Mouse (Mus musculus): ENCODE data around the gene Nckap5.
"Not testable (repeated sequence)": the region's sequence is repeated elsewhere in the genome, so short reads cannot be mapped to it uniquely, and the experiment has no call there.

Nckap5 gene

GRCm38 (mm10) chr1:126830031-126830927, at the start of gene Nckap5:
Nckap5 (minus strand) TSS chr1:126830799.
- DNase-seq: peak; percentile 82

- DNase-seq: no peak
Measured at GRCm38 (mm10) chr1:126877495-126877894, 46.9 kb upstream of the Nckap5 start.

DNA sequence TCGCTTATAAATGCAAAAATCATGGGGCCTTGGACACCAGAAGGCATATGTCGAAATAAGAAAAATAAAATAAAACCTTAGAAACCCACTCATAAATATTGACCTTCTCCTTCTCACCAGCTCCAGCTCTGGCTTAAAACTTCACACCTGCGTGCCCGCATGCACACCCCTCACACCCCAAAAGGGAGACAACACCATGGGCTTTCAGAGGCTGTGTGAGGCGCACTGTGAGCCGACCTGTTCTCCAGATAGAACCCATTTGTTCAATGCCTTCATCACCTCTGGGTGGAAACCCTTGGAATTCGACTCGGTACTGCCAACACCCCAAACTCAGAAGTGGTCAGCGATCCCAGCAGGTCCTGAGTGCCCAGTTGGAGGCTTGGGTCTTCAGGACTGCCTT, 37.8 kb upstream of the Nckap5 start:
- DNase-seq: no peak

DNA sequence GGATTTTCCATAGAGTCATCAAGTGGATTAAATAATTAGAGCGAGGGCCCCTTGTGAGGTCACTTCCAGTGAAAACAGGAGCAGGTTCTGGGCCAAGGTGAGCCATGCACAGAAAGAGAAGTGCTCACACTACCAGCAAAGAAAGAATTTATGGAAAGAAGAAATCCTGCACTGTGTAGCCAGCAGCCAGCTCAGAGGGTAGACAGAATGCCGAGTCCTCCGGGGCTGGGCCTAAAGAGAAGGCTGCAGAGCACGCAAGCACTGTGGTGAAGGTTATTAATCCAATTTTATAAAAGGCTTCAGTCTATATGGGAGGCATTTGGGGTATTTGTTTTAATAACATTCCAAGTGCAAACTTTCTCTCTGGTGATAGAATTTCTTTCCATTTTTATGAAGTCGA, 37.3 kb upstream of the Nckap5 start:
- no peak for DNase-seq

DNA sequence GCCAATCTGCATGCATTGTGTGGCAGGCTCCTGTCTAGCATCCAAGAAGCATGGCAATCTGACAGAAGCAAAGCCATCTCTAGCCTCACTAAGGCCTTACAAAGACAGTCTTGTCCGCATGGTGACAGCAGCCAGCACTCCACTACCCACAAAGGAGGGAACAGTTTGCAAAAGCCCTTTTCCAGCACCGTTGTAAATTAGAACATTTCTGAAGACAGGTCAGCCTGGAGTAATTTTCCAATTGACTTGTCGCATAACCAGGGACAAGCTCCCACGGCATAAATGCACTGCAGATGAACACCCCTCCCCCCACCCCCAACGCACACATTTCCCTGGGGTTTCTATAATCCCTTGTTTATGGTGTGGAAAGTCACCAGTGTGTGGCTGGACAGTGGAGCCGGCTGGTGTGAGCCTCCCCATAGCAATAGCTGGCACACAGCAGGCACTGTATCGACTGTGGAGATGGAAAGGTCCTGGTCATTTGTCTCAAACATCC, 35.0 kb upstream of the Nckap5 start:
- no peak for DNase-seq

GRCm38 (mm10) chr1:126861816-126862215, 31.2 kb upstream of the Nckap5 start:
- no peak for DNase-seq

- no peak for DNase-seq
Measured at GRCm38 (mm10) chr1:126860537-126860936, 29.9 kb upstream of the Nckap5 start.

GRCm38 (mm10) chr1:126849481-126849880, 18.9 kb upstream of the Nckap5 start:
- DNase-seq: no peak

DNA sequence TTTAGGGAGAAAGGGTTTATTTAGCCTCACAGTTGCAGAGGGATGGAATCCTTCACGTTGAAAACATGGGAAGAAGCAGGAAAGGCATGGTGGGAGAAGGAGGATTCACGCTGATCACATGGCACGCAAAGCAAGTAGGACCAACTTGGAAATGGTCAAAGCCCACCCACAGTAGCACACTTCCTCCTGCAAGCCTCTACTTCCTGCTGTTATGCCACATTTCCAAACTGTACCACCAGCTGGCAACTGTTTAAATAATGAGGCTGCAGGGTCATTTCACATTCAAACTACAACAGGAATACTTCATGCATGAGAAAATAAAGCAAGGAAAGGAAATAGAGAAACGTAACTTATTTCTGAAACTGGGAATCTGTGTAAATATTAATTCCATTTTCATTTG, 15.7 kb upstream of the Nckap5 start:
- DNase-seq: no peak

- no peak for DNase-seq
Measured at GRCm38 (mm10) chr1:126832885-126833284, 2.3 kb upstream of the Nckap5 start.

DNA sequence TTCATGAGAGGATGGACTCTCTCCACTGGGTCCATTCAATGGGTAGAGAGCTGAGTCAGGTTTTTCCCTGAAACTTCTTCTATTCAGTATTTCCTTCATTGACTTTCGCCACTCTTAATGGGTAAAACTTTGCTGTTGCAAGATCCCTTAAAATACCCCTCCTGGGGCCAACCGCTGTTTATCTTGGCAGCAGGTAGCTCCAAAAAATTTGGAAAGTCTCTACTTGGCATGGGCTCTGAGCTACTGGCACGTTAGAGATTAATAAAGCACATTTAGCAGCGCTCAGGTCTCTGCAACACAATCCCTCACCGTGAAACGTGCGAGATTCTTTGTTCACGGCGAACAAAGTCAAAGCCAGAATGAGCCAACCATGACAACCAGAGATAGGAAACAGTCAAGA, 1.6 kb downstream of the Nckap5 start:
- peak; percentile 13 for DNase-seq

DNA sequence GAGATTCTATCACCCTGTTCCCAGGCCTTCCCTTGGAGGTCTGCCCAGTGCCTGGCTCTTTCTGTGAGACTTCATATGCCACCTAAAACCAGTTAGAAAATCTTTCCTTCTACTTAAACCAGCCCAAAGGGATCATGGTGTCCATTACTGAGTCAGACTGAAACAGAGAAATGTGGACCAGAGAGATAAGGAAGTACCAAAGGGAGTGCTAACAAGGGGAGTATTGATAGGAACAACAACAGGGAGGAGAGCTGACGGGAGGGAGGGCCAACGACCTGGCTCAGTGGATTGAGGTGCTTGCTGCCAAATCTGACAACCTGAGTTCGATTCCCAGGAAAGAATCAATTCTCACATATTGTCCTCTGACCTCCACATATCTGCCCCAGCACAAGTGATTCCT, 5.8 kb downstream of the Nckap5 start:
- no peak for DNase-seq

- DNase-seq: no peak
Measured at GRCm38 (mm10) chr1:126822246-126822645, 8.4 kb downstream of the Nckap5 start.

- DNase-seq: peak; percentile 14
Measured at GRCm38 (mm10) chr1:126817381-126818034, 13.1 kb downstream of the Nckap5 start.

DNA sequence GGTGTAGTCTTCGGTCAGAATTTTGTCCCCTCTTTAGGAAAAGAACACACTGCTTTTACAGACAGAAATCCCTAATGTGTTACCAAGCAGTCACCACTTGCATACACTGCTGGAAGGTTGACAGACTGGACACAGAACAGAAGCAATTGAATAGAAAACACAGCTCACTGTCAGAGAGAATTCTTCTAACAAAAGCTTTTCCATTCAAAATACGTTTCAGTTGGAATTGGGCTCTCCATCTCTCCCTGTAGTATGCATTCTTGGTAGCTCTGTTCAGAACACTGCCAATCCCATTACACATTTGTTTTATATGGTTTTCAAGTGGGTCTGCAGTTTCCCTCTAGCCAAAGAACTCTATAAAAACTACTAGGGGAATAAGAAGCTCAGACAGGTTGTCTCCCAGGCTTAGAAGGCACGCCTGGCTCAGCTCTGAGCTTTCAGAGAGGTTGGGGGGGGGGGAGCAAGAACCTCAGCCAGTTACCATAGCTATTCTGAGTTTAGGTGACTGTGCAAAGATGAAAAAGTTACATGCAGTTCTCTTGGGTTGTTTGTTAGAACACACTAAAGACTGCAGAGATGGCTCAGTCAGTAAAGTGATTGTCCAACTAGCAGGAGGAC, 23.5 kb downstream of the Nckap5 start:
- DNase-seq: no peak

DNA sequence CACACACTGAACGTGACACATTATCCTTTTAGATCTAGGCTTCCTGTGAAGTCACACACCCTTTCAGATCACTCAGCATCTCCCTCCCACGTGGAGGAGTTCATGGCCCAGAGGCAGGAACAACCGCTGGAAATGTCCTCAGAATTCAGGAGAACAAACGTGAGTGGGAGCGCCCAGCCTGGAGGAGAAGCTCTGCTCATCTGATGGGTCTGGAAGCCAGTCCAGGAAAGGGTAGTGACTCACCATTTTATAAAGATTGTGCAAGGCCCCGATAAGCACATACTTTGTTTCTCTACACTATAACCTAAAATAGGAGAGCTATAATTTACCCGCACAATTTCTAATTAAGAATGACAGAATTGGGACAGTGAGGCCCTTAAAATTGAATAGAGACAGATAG, 24.1 kb downstream of the Nckap5 start:
- no peak for DNase-seq

GRCm38 (mm10) chr1:126802405-126802804, 28.2 kb downstream of the Nckap5 start:
- no peak for DNase-seq

GRCm38 (mm10) chr1:126801706-126802105, 28.9 kb downstream of the Nckap5 start:
- no peak for DNase-seq

GRCm38 (mm10) chr1:126799379-126799798, 31.2 kb downstream of the Nckap5 start:
- DNase-seq: no peak

DNA sequence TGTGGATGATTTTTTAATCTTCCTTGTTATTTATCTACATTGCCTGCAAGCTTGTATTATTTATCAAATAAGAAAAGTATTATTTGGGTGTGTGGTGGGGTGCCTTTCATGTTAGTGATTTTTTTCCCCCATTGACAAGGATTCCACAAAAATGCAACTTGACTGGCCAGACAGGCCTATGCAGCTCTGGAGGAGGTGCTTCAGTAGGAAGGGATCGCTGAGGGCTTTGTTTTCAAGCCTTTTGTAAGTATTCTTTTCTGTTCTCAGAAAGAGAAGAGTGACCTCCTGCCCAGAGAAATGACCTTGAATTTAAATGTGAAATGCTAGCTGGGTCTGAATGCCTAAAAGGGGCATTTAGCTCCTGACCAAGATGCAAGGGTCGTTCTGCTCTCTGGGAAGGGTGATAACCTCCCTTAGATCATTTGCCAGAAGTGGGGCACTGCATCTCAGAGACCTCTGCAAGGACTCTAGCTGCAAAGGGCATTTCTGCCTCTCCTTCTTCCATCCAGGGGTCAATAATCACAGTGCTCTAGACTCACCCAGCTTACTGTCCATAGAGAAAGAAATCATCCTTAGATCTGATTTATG, 50.2 kb downstream of the Nckap5 start:
- not testable (repeated sequence) for DNase-seq

DNA sequence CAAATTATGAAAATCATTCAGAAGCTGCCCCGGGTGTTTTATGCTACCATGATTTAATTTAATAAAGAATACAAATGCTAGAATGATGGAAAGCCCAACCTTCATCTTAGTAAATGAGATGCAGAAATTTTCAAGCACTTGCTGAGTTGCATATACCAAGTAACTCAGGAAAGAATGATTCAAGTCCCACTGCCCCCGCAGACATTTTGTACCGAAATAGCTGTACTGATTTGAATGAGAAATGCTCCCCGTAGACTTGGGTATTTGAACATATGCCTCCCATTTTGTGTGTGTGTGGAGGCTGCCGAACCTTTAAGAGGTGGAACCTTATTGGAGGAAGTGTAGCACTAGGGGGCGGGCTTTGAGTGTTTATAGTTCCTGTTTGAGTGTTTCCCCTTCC, 56.7 kb downstream of the Nckap5 start:
- not testable (repeated sequence) for DNase-seq

DNA sequence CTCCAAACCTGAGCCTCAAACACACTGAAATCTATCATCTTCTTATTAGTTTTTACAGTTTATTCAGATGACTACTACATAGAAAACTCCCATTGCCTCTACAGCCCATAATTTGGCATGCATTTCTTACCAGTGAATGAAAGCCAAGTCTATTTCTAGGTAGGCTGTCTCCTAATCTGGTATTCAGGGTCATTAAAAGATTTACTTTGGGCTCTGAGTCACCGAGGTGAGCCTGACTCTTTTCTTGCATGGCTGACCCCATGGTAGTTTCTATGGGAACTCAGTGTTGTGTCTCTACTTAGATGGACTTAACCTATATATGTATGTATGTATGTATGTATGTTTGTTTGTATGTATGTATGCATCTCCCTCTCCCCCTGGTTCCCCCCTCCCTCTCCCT, 63.6 kb downstream of the Nckap5 start:
- no peak for DNase-seq

GRCm38 (mm10) chr1:126765506-126766170, 65.0 kb downstream of the Nckap5 start:
- DNase-seq: no peak
